Mouse (Mus musculus): ENCODE measurements at regions not wholly inside any gene's neighbourhood (a gene's known extent, or its start where the extent isn't known, plus 50 kb on each side); places are given as distances from the start of the nearest gene placed in this dataset.

GRCm38 (mm10) chr15:96217896-96218295 lies 69.4 kb upstream of the Arid2 start:
- Histone ChIP-seq H3K4me1 (no peaks in the 10 kb centered on the region), H3K27ac (replicated peaks) (no peak overlapping the region), H3K36me3 (no peaks in the 10 kb centered on the region), H3K9ac (no peak overlapping the region), H3K4me3 (replicated peaks) (no peak overlapping the region), H3K27me3 (no peaks in the 10 kb centered on the region), H3K9me3 (replicated peaks) (no peaks in the 10 kb centered on the region), H3K4me2 (replicated peaks) (no peak overlapping the region)
- ATAC-seq (ENCODE audit: insufficient number of reproducible peaks, low FRiP score, low TSS enrichment, low read depth) = no peak
- WGBS = 94% methylated on average over 15 of the region's 15 CpGs

- H3K9me3 ChIP-seq (replicated peaks) = no peaks in the 10 kb centered on the region
- WGBS = 82% methylated on average over 7 of the region's 7 CpGs
- ATAC-seq (ENCODE audit: insufficient number of reproducible peaks, low FRiP score, low TSS enrichment, low read depth) = no peak
- H3K4me3 ChIP-seq (replicated peaks) = no peak overlapping the region
- no peak overlapping the region for H3K9ac ChIP-seq
- H3K27ac ChIP-seq (replicated peaks) = no peak overlapping the region
- H3K4me1 ChIP-seq = no peaks in the 10 kb centered on the region
- no peak overlapping the region for H3K4me2 ChIP-seq (replicated peaks)
- no peaks in the 10 kb centered on the region for H3K27me3 ChIP-seq
- no peaks in the 10 kb centered on the region for H3K36me3 ChIP-seq
Observed at GRCm38 (mm10) chr15:96219746-96220145, 67.6 kb upstream of the Arid2 start.

- 88% methylated on average over 3 of the region's 3 CpGs for WGBS
Observed at GRCm38 (mm10) chr15:96231969-96232368, 55.3 kb upstream of the Arid2 start.

GRCm38 (mm10) chr15:96233113-96233512 lies 54.2 kb upstream of the Arid2 start:
- no peak for ATAC-seq (ENCODE audit: insufficient number of reproducible peaks, low FRiP score, low TSS enrichment, low read depth)
- Histone ChIP-seq H3K36me3 (no peaks in the 10 kb centered on the region), H3K9me3 (replicated peaks) (no peaks in the 10 kb centered on the region), H3K9ac (no peak overlapping the region), H3K27ac (replicated peaks) (no peak overlapping the region), H3K4me3 (replicated peaks) (no peak overlapping the region), H3K27me3 (no peaks in the 10 kb centered on the region), H3K4me1 (no peaks in the 10 kb centered on the region), H3K4me2 (replicated peaks) (no peak overlapping the region)

More at GRCm38 (mm10) chr15:96231969-96232368, 55.3 kb upstream of the Arid2 start:
- no peaks in the 10 kb centered on the region for H3K4me1 ChIP-seq
- H3K27me3 ChIP-seq = no peaks in the 10 kb centered on the region
- no peak for ATAC-seq (ENCODE audit: insufficient number of reproducible peaks, low FRiP score, low TSS enrichment, low read depth)
- no peaks in the 10 kb centered on the region for H3K36me3 ChIP-seq
- no peak overlapping the region for H3K4me3 ChIP-seq (replicated peaks)
- no peak overlapping the region for H3K9ac ChIP-seq
- no peak overlapping the region for H3K4me2 ChIP-seq (replicated peaks)
- no peaks in the 10 kb centered on the region for H3K9me3 ChIP-seq (replicated peaks)
- H3K27ac ChIP-seq (replicated peaks) = no peak overlapping the region

- Histone ChIP-seq H3K4me1 (no peaks in the 10 kb centered on the region), H3K27ac (replicated peaks) (no peak overlapping the region), H3K36me3 (no peaks in the 10 kb centered on the region), H3K9me3 (replicated peaks) (no peaks in the 10 kb centered on the region), H3K9ac (no peak overlapping the region), H3K27me3 (no peaks in the 10 kb centered on the region), H3K4me2 (replicated peaks) (no peak overlapping the region), H3K4me3 (replicated peaks) (no peak overlapping the region)
- ATAC-seq (ENCODE audit: insufficient number of reproducible peaks, low FRiP score, low TSS enrichment, low read depth) = no peak
- WGBS = 61% methylated on average over 8 of the region's 8 CpGs
Observed at GRCm38 (mm10) chr15:96234783-96235182, 52.5 kb upstream of the Arid2 start.

All from embryonic facial prominence, embryonic 15.5 days (tissue).